Mouse (Mus musculus): ENCODE measurements around the gene Nudc.
"Not testable (repeated sequence)": the region's sequence is repeated elsewhere in the genome, so short reads cannot be mapped to it uniquely, and the experiment has no call there.

The Nudc gene

DNA sequence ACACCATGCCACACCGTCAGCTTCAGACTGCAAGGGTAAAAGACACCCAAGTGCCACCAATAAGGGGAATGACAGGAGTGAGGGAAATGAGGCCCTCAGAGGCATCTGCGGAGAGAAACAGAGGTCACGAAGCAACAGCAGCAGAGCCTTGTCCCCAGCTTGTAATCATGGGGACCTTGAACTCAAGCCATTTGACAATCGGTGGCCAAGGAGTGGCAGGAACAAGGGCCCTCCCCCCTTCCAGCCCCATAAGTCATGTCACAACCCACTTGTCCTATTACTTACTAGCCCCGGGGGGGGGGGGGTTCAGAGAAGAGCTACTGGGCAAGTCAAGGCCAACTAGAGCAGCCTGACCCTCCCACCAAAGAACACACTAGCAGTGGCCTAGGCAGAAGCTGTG lies 9.1 kb downstream of the Nudc start:
- in situ Hi-C loops (cut with MboI, MseI), result no loop called here

GRCm38 (mm10) chr4:133536081-133536480 lies 9.7 kb downstream of the Nudc start:
- in situ Hi-C loops (cut with MboI, MseI), result no loop called here

- in situ Hi-C loops (cut with MboI, MseI), result no loop called here
Observed at GRCm38 (mm10) chr4:133532777-133533176, 13.0 kb downstream of the Nudc start.

DNA sequence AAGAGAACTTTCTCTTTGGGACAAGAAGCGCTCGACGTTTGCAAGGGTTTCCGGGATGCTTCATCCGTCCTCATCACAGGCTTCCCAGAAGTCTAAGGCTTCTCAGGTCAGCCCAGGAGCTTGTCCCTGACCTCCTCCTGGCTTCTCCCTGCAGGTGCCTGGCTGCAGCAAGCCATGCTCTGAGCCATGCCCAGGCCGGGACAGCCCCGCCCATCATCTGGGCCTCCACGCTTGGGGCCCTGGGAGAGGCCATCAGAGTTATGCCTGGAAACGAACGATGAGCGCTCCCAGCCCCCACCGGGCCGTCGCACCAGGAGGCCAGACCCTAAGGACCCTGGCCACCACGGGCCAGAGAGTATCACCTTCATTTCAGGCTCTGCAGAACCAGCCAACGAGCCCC lies 18.0 kb downstream of the Nudc start:
- in situ Hi-C loops (cut with MboI, MseI), result no loop called here

GRCm38 (mm10) chr4:133521502-133521901 lies 24.3 kb downstream of the Nudc start:
- in situ Hi-C loops (cut with MboI, MseI), result no loop called here

DNA sequence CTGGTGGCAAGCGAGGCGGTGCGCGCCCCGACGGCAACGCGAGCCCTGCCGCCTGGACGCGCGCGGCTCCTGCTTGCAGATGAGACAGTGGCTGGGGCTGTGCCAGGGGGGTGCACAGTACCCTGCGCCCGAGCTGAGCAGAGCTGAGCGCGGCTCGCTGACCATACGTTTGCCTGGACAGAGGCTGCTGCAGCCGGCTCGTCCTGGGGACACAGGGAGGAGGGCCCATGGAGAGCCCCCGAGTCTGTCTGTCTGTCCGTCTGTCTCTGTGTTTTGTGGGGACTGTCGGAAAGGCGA lies 26.5 kb downstream of the Nudc start:
- in situ Hi-C loops (cut with MboI, MseI), result no loop called here

DNA sequence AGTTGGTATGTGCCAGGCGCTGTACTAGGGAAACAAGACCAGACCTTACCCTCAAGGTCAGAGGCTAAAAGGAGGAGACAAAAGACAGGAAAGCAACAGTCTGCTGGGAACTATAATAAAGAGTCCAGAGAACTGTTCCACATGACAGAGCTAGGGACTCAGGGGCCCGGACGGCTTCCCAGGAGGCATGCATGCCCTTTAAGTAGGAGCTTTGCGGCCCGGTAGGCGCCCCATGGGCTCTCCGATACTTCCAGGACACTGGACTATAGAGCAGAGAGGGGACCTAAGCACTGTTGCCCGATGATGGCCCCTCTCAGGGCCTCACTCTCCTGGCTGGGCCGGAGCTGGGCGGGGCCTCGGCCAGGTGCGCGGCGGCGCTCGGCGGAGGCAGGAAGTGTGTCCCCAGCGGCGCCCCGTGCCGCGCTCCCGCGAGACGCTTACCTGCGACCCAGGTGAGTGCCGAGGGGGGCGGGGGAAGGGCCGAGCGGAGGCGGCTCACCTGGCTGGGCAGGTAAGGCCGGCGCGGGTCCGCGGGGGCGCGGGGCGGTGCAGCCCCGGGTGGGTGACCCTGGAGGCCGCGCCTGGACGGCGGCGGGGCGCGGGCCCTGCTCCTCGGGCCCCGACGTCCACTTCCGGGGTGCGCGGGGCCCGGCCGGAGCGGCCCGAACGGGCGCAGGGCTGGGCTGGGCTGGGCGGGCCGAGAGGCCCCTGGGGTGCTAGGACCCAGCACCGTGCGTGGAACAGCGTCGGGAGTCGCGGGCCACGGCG lies 27.0 kb downstream of the Nudc start, which contains the start of gene Kdf1:
Kdf1 (plus strand) TSS at position 363 of the 768 bp plus-strand sequence.
- in situ Hi-C loops (cut with MboI, MseI), result no loop called here

- in situ Hi-C loops (cut with MboI, MseI), result no loop called here
Observed at GRCm38 (mm10) chr4:133512972-133513371, 32.8 kb downstream of the Nudc start.

- in situ Hi-C loops (cut with MboI, MseI), result not testable (repeated sequence)
Observed at GRCm38 (mm10) chr4:133512511-133512910, 33.3 kb downstream of the Nudc start.

GRCm38 (mm10) chr4:133511050-133511449 lies 34.7 kb downstream of the Nudc start:
- in situ Hi-C loops (cut with MboI, MseI), result no loop called here

- in situ Hi-C loops (cut with MboI, MseI), result no loop called here
Observed at GRCm38 (mm10) chr4:133508990-133509389, 36.8 kb downstream of the Nudc start.

GRCm38 (mm10) chr4:133506573-133506972 lies 39.2 kb downstream of the Nudc start:
- in situ Hi-C loops (cut with MboI, MseI), result no loop called here

GRCm38 (mm10) chr4:133504755-133505485 lies 40.9 kb downstream of the Nudc start:
- in situ Hi-C loops (cut with MboI, MseI), result no loop called here

GRCm38 (mm10) chr4:133504300-133504699 lies 41.5 kb downstream of the Nudc start:
- in situ Hi-C loops (cut with MboI, MseI), result no loop called here

GRCm38 (mm10) chr4:133501514-133501913 lies 44.3 kb downstream of the Nudc start:
- in situ Hi-C loops (cut with MboI, MseI), result no loop called here

DNA sequence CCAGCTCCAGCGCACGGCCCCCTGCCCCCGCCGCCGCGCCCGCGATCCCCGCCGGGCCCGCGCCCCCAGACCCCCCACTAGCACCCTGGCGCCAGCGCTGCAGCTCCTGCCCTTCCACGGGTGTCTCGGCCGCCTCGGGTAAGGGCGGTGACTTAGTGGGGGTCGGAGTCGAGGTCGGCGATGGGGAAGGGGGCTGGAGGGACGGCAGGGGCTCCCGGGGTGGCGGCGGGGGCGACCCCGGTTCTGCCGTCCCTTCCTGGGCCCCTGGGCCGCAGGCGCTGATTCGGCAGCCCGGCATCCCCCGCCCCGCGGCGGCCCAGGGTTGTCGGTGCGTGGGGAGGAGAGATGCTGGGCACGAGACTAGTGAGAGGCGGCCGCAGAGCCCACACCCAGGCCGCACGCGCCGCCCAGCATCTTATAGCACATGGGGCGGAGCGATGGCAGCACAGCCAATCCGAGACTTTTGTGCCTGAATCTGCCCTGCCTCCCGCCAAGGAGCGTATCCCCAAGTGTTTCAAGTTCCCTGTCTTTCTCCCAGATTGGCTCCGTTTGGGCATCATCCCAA lies 47.6 kb downstream of the Nudc start, which contains the start of gene Trnp1:
Trnp1 (minus strand) TSS at position 391 of the 565 bp plus-strand sequence.
- in situ Hi-C loops (cut with MboI, MseI), result no loop called here

DNA sequence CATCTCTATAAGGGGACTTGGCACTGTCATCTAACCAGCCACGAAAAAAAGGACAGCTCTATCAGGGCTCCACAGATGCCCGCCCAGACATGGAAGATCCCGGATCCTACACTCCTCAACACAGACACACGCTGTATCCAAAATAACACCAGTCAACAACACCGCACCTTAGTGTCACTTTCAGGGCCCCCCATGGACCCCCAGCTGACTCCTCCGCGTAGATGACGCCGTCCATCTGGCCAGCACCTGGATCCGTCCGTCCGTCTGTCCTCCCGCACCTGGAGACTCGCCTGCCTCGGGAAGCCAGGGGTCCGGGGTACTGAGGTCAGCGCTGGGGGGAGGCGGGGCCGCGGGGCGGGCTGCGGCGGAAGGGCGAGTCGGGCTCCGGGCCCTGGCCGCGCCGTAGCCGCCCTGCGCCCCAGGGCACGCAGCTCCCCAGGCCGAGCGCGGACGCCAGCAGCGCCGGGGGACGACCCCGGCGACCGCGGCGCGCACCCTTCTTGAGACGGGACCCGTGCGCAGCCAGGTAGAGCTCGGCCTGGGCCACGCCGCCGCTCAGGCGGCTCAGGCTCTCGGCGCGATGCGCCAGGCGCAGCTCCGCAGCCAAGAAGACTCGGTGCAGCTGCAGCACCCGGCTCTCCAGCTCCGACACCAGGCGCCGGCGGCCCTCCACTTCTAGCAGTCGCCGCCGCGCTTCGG lies 48.2 kb downstream of the Nudc start:
- in situ Hi-C loops (cut with MboI, MseI), result no loop called here

GRCm38 (mm10) chr4:133496738-133497445 lies 48.9 kb downstream of the Nudc start:
- in situ Hi-C loops (cut with MboI, MseI), result no loop called here

- in situ Hi-C loops (cut with MboI, MseI), result no loop called here
Observed at GRCm38 (mm10) chr4:133495711-133496110, 50.1 kb downstream of the Nudc start.

GRCm38 (mm10) chr4:133494867-133495266 lies 50.9 kb downstream of the Nudc start:
- in situ Hi-C loops (cut with MboI, MseI), result no loop called here

DNA sequence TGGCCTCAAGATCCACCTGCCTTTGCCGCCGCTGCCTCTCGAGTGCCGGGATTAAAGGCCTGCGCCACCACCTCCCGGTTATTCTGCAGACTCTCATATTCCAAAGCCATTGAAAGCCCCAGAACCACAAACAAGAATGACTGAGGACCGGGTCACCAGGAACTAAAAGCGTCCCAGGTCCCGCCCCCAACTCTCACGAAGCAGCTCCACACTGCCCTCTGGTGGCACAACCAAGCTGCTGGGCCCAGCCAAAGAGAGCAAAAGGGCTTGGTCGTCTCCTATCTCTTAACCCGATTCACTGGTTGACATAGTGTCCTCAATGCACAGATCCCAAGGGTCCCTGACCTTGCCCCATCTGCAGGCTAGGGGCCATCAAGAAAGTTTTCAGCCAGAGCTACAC lies 51.4 kb downstream of the Nudc start:
- in situ Hi-C loops (cut with MboI, MseI), result no loop called here
